Mouse (Mus musculus): ENCODE results near the gene Timm8a2. TPM values are rescaled to one million over a fixed set of nuclear protein-coding genes. Genes with fewer than 3 reads are reported as not detected.

Gene Timm8a2
- polyA plus RNA-seq, 1 experiment = not detected

DNA sequence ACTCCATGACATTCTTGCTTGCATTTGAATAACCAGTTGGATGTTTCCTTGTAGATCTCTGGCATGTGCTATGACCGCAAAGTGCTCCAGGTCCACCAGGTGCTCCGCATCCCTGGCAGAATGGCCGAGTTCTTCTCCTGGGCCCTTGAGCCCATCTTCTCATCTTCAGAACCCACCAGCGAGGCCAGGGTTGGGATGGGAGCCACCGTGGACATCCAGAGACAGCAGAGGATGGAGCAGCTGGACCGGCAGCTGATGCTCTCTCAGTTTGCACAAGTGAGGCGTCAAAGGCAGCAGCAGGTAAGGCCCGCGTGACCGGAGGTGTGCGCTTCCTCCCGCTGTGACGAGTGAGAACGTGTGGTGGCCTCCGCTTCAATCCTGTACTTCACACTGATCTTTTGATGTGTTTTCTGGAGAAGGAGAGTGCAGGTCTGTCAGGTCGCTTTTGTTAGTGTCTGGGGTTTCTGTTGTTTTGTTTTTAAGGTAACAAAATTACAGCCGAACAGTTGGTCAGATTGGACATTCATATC, 40.2 kb upstream of the Timm8a2 start:
- H3K36me3 ChIP-seq (ENCODE audit: control insufficient read depth, insufficient read depth) = peaks cover 23% of the 10 kb centered on the region
- H3K79me3 ChIP-seq (ENCODE audit: low read depth) = peaks cover 2% of the 10 kb centered on the region
- TF ChIP-seq CTCF (IDR thresholded peaks at IDR 0.05; ENCODE audit: control insufficient read depth, insufficient read depth, insufficient read length) (no peak), MAX (IDR thresholded peaks at IDR 0.05) (no peak), MYOG (IDR thresholded peaks at IDR 0.05; ENCODE audit: control insufficient read depth, extremely low read depth, insufficient read length) (no peak), MYOD1 (IDR thresholded peaks at IDR 0.05; ENCODE audit: control insufficient read depth, insufficient read length, low read depth) (no peak), CEBPB (IDR thresholded peaks at IDR 0.05; ENCODE audit: low read depth) (no peak), USF1 (IDR thresholded peaks at IDR 0.05; ENCODE audit: low read depth) (no peak), FOSL1 (IDR thresholded peaks at IDR 0.05; ENCODE audit: insufficient read depth, low read length, poor library complexity, severe bottlenecking) (no peak)
- H3ac ChIP-seq (ENCODE audit: control insufficient read depth, insufficient read length, low read depth) = no peak overlapping the region
- no peaks in the 10 kb centered on the region for H3K79me2 ChIP-seq (ENCODE audit: control insufficient read depth, insufficient read depth)
- H3K4me3 ChIP-seq (ENCODE audit: insufficient read depth, poor library complexity, severe bottlenecking) = no peak overlapping the region
- no peaks in the 10 kb centered on the region for H3K27me3 ChIP-seq (ENCODE audit: control insufficient read depth, insufficient read depth, insufficient read length)

DNA sequence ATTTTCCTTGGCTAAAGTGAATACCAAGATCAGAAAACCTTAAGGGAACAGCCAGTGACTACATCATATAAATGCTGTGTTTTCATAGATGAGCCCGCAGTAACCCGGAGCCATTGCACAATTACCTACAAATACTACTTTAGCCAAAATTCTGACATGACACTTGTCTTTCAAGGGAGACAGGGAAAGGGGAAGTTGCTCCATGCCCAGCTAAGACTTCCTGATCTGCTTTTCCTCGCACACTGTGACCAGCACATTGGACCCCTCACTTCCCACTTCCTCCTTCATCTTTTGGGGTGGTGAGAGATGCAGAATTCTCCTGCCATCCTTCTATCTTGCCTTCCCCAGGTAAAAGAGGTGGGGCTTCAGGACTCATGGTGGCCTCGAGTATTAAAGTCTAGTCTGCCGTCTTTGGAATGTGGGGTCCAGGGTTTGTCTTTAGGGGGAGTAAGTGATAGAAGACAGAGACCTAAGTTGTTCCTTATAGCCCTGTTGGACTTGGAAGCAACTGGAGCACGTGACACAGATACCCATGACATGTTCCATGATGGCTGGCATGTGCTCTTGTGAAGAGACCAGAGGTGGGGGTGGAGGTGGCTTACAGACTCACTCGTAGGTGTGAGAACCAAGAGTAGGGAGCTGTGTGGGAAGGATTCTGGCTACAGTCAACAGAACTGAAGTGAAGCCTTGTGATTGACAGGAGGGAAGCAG, 39.5 kb upstream of the Timm8a2 start:
- TF ChIP-seq MYOG (IDR thresholded peaks at IDR 0.05; ENCODE audit: control insufficient read depth, extremely low read depth, insufficient read length) (no peak), MAX (IDR thresholded peaks at IDR 0.05) (no peak), USF1 (IDR thresholded peaks at IDR 0.05; ENCODE audit: low read depth) (no peak), MYOD1 (IDR thresholded peaks at IDR 0.05; ENCODE audit: control insufficient read depth, insufficient read length, low read depth) (no peak), CTCF (IDR thresholded peaks at IDR 0.05; ENCODE audit: control insufficient read depth, insufficient read depth, insufficient read length) (no peak)
- H3K27me3 ChIP-seq (ENCODE audit: control insufficient read depth, insufficient read depth, insufficient read length) = no peaks in the 10 kb centered on the region
- no peak overlapping the region for H3K4me3 ChIP-seq (ENCODE audit: insufficient read depth, poor library complexity, severe bottlenecking)
- no peaks in the 10 kb centered on the region for H3K79me2 ChIP-seq (ENCODE audit: control insufficient read depth, insufficient read depth)
- peaks cover 23% of the 10 kb centered on the region for H3K36me3 ChIP-seq (ENCODE audit: control insufficient read depth, insufficient read depth)
- no peak overlapping the region for H3ac ChIP-seq (ENCODE audit: control insufficient read depth, insufficient read length, low read depth)
- H3K79me3 ChIP-seq (ENCODE audit: low read depth) = no peaks in the 10 kb centered on the region

DNA sequence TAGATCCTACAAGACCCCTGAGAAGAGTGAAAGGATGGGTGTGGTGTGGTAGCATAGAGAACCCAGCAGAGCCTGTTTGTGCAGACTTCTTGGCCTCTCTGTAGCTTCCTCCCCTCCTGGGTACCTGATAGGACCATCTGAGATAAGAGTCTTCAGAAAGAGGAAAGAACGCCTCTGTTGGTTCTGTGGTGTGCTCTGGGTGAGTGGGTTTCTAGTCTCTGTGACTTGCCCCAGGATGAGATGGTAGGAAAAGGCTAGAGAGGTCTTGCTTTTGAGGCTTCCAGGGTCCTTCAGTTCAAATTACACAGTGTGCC, 39.0 kb upstream of the Timm8a2 start:
- H3ac ChIP-seq (ENCODE audit: control insufficient read depth, insufficient read length, low read depth) = no peak overlapping the region
- TF ChIP-seq CTCF (IDR thresholded peaks at IDR 0.05; ENCODE audit: control insufficient read depth, insufficient read depth, insufficient read length) (no peak), FOSL1 (IDR thresholded peaks at IDR 0.05; ENCODE audit: insufficient read depth, low read length, poor library complexity, severe bottlenecking) (no peak), MAX (IDR thresholded peaks at IDR 0.05) (no peak), MYOG (IDR thresholded peaks at IDR 0.05; ENCODE audit: control insufficient read depth, extremely low read depth, insufficient read length) (no peak), MYOD1 (IDR thresholded peaks at IDR 0.05; ENCODE audit: control insufficient read depth, insufficient read length, low read depth) (no peak), CEBPB (IDR thresholded peaks at IDR 0.05; ENCODE audit: low read depth) (no peak), USF1 (IDR thresholded peaks at IDR 0.05; ENCODE audit: low read depth) (no peak)
- H3K36me3 ChIP-seq (ENCODE audit: control insufficient read depth, insufficient read depth) = peaks cover 23% of the 10 kb centered on the region
- H3K79me3 ChIP-seq (ENCODE audit: low read depth) = no peaks in the 10 kb centered on the region
- no peaks in the 10 kb centered on the region for H3K27me3 ChIP-seq (ENCODE audit: control insufficient read depth, insufficient read depth, insufficient read length)
- no peaks in the 10 kb centered on the region for H3K79me2 ChIP-seq (ENCODE audit: control insufficient read depth, insufficient read depth)
- H3K4me3 ChIP-seq (ENCODE audit: insufficient read depth, poor library complexity, severe bottlenecking) = no peak overlapping the region

DNA sequence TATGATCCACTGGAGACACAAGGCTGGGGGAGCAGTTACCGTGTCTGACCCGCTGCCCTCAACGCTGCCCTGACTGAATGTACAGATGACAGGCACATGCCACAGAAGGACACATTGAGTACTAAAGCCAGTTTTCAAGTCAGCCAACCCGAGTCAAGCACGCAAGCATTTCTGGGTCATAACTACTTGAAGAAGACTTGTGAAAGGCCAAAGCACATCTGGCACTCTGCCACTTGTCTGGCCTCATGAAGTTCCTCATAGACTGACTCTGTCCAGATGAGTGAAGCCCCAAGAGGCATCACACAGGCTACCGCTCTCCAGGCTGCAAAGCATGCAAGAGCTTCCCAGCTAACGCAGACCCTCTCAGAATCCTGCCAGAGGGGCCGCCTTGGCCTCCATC, 37.7 kb upstream of the Timm8a2 start:
- no peaks in the 10 kb centered on the region for H3K79me2 ChIP-seq (ENCODE audit: control insufficient read depth, insufficient read depth)
- no peaks in the 10 kb centered on the region for H3K79me3 ChIP-seq (ENCODE audit: low read depth)
- no peak overlapping the region for H3K4me3 ChIP-seq (ENCODE audit: insufficient read depth, poor library complexity, severe bottlenecking)
- no peak overlapping the region for H3ac ChIP-seq (ENCODE audit: control insufficient read depth, insufficient read length, low read depth)
- no peaks in the 10 kb centered on the region for H3K27me3 ChIP-seq (ENCODE audit: control insufficient read depth, insufficient read depth, insufficient read length)
- peaks cover 23% of the 10 kb centered on the region for H3K36me3 ChIP-seq (ENCODE audit: control insufficient read depth, insufficient read depth)
- TF ChIP-seq CTCF (IDR thresholded peaks at IDR 0.05; ENCODE audit: control insufficient read depth, insufficient read depth, insufficient read length) = no peak
- no peak for TF ChIP-seq USF1 (IDR thresholded peaks at IDR 0.05; ENCODE audit: low read depth)
- TF ChIP-seq CEBPB (IDR thresholded peaks at IDR 0.05; ENCODE audit: low read depth) = no peak

DNA sequence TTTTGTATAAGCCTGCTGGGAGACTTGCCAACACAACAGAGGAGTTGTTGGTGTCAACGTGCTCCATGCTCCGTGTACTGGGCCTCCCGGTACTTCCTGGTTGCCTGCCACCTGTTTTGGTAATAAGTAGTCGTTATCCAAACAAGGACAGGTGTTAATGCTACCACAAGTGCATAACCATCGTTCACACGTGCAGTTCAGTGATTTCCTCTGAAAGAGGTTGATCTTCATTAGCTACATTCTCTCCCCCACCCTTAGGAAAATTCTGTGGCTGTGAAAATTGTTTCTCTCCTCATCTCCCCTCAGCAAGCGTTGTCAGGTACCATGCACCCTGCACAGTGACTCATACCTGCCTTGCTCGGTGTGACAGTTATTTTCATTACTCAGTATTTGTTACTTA, 35.0 kb upstream of the Timm8a2 start:
- TF ChIP-seq MYOD1 (IDR thresholded peaks at IDR 0.05; ENCODE audit: control insufficient read depth, insufficient read length, low read depth) = no peak
- TF ChIP-seq FOSL1 (IDR thresholded peaks at IDR 0.05; ENCODE audit: insufficient read depth, low read length, poor library complexity, severe bottlenecking) = no peak
- peaks cover 16% of the 10 kb centered on the region for H3K36me3 ChIP-seq (ENCODE audit: control insufficient read depth, insufficient read depth)

DNA sequence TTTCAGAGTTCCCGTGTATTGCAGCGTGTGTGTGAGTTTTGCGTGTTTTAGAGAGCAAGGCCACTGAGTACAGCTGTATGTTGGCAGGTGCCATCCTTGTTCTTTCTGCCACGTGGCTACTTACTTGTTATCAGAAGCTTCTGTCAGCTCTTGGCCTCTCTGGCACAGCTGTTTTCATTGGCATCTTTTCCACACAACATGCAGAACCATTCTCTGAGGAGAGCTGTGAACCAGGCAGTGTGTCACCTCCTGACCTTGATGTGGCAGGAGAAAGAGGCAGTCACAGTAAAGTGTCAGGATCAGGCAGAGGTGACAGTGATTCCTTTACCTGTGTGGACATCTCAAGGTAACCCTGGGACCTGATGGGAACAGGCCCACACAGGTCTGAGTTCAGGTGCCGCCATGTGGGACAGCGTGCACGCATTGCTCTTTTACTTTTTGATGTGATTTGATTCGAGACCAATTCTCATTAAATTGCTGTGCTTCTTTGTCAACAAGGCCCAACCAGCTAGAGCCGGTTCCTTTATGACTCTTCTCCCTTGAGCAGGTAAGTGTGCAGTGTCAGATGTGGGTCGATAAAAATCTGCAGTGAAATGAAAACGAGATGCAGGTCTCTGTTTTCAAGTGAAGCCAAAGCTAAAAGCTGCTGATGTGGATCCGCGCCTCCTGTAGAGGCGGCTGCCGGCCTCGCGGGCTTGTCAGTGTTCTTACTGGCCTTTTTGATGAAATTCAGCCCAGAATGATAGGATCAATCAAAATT, 33.9 kb upstream of the Timm8a2 start:
- TF ChIP-seq CEBPB (IDR thresholded peaks at IDR 0.05; ENCODE audit: low read depth) (no peak), MYOG (IDR thresholded peaks at IDR 0.05; ENCODE audit: control insufficient read depth, extremely low read depth, insufficient read length) (no peak), MAX (IDR thresholded peaks at IDR 0.05) (no peak)
- peaks cover 10% of the 10 kb centered on the region for H3K36me3 ChIP-seq (ENCODE audit: control insufficient read depth, insufficient read depth)
- no peaks in the 10 kb centered on the region for H3K27me3 ChIP-seq (ENCODE audit: control insufficient read depth, insufficient read depth, insufficient read length)
- H3K79me3 ChIP-seq (ENCODE audit: low read depth) = no peaks in the 10 kb centered on the region
- H3K4me3 ChIP-seq (ENCODE audit: insufficient read depth, poor library complexity, severe bottlenecking) = no peak overlapping the region
- no peak overlapping the region for H3ac ChIP-seq (ENCODE audit: control insufficient read depth, insufficient read length, low read depth)
- H3K79me2 ChIP-seq (ENCODE audit: control insufficient read depth, insufficient read depth) = no peaks in the 10 kb centered on the region

More for the DNA sequence above, 35.0 kb upstream of the Timm8a2 start:
- Histone ChIP-seq H3K4me3 (ENCODE audit: insufficient read depth, poor library complexity, severe bottlenecking) (no peak overlapping the region), H3K79me3 (ENCODE audit: low read depth) (no peaks in the 10 kb centered on the region), H3K27me3 (ENCODE audit: control insufficient read depth, insufficient read depth, insufficient read length) (no peaks in the 10 kb centered on the region), H3ac (ENCODE audit: control insufficient read depth, insufficient read length, low read depth) (no peak overlapping the region), H3K79me2 (ENCODE audit: control insufficient read depth, insufficient read depth) (no peaks in the 10 kb centered on the region)

Measured in C2C12 (cell line).